Mouse (Mus musculus): Measurements from ENCODE around the gene Smyd1.

The Smyd1 gene

DNA sequence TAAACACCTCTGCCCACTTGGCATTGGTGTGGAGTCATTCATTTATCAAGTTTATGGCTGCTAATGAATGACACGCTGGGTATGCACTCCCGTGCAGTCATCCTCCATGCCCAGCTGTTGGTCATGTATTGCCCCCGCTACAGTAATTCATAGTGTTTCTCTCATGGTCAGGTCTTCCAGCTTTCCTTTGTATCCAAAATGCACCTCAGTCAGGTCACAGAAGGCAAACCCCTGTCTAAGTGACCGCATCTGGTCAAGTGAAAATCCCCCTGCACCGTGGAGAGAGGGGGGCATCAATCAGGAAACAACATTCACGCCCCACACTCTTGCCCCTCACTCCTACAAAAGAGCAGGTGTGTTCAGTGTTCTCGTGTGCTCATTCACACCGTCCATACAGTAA, 117.9 kb downstream of the Smyd1 start:
- DNase-seq (ENCODE audit: low read depth), result no peak

DNA sequence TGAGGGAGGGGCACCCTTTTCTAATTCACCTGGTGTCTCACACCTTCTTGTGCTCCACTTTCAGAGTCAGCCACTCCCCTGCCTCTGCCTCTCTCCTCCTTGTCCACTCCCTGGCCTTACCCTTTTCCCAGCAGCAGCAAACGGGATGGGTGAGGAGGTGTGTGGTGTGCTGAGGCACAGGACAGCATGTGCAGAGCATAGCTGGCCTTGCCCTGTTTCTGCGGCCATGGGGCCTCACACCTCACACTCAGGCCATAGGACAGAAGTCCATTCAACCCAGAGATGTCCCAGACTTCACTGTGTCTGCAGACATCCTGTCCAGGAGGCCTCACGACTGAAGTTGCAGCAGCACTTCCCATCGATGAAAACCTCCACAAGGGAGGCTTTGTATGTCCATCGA, 118.4 kb downstream of the Smyd1 start:
- DNase-seq (ENCODE audit: low read depth), result no peak

- no peak for DNase-seq (ENCODE audit: low read depth)
These were observed 120.1 kb downstream of the Smyd1 start for GRCm38 (mm10) chr6:71201925-71202324.

GRCm38 (mm10) chr6:71199612-71200011, 122.4 kb downstream of the Smyd1 start, which contains the start of gene Fabp1:
Gene Fabp1, plus strand, starts transcription at chr6:71199827.
- DNase-seq (ENCODE audit: low read depth), result no peak

DNA sequence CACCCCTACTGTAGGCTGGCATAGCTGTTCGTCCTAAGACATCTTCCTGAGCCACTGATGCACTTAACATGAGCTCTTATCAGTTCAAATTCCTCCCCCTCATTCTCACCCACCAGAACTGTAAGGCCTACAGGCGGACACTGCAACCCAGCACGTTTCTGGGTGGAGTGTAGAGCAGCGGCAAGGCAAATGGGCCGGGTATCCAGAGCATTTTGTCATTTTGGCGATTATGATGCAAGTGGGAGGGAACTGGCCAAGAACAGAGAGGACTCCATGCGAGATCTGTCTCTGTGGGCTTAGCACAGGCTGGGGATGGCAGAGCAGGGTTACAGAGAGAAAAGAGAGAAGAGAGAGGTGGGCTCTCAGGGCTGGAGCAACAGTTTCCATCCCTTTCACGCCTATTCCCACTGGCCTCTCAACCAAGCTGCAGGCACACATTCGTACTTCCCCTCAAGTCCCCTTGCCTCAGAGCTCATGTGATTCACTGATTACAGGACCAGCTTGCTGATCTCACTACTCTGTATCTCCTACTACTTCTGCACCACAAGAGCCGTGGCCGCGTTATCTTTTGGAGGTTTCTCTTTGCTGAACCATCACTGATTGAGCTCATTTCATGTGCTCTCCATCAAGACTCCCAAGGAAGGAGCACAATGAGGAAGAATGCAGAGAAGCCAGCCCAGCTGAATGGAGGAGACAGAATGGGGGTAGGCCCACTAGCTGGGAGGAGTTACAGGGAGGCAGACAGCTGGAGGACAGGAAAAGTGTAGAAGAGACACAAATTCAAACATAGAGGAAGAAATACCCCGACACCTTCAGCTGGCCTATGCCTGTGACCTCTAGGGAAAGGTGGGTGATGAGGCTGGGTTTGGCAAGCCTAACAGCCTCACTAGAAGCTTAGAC, 124.1 kb downstream of the Smyd1 start:
- peak; percentile 10 for DNase-seq (ENCODE audit: low read depth)

DNA sequence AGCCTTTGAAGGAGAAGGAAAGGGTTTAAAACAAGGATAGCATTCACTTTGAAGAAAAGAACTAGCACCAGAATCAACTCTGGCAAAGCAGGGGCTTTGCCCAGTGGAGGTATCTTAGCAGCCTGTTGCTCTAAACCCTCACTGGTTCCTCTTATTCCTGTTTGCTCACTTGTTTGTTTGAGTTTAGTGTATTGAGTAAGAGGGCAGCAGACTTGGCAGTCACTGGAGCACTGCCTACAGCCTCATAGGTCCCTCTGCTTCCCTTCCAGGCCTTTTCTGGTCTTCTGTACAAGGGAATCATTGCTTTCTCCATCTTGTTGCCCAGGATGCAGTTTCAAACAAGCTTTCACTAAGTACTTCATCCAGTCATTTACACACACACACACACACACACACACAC, 125.9 kb downstream of the Smyd1 start:
- DNase-seq (ENCODE audit: low read depth), result no peak

DNA sequence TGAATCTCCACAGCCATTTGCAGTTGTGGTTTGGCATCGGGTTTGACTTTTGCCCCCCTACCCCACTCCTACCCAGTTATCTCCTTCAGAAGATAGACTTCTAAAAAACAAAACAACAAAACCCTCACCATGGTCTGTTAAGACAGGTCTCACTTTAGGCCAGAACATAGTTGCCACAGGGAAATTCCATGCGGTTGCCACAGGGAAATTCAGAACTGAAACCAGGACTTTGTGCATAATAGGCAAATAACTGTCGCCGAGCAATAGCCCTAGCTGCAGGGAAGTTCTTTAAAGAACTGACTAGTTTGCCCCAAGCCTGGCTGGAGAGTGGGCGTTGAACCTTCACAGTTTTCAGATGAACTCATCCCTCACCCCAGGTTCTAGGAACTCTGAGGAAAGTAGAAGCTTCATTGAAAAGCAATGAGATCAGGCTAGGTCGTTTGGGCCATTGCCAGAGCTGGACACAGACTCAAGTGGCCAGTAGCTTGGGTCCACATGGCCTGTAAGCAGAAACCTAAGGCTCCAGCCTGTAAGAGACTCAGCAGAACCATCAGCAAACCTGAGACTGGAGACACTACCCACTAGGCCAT, 128.8 kb downstream of the Smyd1 start:
- no peak for DNase-seq (ENCODE audit: low read depth)

DNA sequence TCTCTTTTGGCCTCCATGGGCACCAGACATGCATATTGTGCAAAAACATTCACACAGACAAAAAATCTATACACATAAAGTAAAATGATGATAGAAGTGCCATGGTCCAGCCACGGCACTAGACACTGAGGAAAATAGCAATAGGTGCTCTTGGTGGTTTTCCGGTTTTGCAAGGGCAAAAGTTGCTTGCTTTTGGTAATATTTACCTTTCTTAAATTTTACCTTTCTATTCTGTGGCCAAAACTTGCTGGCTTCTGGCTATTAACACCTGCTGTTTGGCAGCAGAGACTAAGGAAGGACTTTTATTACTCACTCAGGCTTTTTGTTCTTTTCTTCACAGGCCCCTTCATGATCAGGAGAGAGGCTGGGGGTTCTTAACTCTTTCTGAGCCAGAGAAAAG, 131.5 kb downstream of the Smyd1 start:
- DNase-seq (ENCODE audit: low read depth), result no peak

DNA sequence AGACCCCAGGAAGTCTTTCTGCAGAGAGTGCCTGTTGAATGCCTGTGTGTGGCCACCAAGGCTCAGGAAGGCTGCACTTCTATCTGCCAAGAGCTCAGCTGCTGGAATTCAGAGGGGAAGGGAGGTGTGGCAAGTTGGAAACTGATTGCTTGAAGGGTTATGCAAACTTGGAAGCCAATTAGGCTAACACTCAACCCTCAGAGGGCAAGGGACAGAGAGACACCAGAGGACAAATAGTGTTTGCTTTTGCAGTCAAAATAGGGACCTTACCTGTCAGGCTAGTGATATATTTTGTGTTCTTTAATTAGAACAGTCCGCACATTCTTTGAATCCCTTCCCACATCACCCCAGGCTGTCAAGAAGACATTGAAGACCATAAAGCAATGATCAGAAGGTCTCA, 132.5 kb downstream of the Smyd1 start:
- DNase-seq (ENCODE audit: low read depth), result no peak

DNA sequence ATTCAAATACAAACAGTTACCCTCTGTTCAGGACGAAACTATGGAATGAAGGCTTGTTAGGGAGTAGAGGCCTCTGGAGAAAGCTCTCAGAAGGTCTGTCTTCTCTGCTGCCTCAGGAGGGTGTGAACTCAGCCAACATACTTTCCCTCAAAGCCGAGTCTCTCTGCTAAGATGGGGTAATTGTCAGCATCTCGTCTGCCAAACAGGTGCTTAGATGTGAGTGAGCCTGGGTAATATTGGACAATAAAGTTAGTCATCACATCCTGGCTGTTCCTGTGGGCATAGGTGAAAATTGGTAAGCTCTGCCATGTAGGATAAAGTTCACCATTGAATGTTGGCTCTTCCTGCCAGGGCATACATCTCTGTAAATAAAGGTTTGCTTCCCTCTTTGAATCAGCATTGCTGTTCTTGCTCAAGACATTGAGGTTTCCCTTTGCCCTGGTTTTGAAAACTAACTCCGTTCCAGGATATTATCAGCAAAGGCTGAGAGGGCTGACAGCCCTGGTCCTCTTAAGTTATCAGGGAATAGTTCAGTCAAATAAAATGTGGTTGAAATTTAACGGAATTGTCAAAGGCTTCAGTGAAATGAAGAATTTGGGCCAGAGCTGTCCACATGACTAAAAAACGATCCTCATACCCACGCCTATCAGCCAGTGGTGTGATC, 137.0 kb downstream of the Smyd1 start:
- DNase-seq (ENCODE audit: low read depth), result no peak

DNA sequence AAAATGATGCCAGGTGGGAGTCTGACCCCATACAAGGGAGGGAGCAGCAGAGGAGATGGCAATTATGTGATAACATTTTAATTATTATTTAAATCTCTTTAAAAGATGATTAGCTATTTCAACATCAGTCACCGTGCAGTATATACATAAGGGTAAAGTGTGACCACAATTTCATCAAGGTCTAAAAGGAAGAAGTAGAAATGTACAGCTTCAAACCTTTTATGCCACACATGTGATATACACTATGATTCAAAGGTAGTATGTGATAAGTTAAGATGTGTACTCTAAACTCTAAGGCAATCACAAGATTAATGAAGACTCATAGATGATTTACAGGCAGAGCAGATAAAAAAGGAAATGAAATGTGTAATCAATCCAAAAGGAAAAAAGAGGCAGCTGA, 141.4 kb downstream of the Smyd1 start:
- DNase-seq (ENCODE audit: low read depth), result no peak

GRCm38 (mm10) chr6:71172812-71173580, 149.0 kb downstream of the Smyd1 start:
- DNase-seq (ENCODE audit: low read depth), result no peak

DNA sequence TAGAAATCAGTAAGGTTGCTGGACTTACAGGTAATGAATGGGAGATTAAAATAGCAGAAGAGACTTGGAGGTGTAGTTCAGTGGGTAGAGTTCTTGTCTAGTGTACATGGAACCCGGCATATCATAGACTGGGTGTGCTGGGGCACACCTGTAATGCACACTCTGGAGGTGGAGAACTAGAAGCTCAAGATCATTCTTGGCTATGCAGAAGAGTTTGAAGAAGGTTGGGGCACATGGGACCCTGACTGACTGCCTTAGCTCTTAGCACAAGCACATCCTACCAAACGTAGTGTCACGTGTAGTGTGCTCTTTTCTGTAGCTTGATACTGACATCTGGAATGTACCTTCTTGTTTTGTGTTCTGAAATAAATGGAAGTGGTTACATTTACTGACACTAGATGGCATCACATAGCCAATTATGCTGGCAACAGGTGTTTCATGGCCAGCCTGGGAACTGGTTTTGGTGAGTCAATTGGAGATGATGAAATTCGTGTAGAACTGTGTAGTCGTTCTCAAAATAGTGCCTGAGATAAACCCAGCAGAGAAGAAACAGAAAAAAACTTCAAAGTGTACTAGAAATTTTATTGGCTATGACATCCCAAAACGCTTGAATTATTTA, 155.4 kb downstream of the Smyd1 start:
- peak; percentile 33 for DNase-seq (ENCODE audit: low read depth)

DNA sequence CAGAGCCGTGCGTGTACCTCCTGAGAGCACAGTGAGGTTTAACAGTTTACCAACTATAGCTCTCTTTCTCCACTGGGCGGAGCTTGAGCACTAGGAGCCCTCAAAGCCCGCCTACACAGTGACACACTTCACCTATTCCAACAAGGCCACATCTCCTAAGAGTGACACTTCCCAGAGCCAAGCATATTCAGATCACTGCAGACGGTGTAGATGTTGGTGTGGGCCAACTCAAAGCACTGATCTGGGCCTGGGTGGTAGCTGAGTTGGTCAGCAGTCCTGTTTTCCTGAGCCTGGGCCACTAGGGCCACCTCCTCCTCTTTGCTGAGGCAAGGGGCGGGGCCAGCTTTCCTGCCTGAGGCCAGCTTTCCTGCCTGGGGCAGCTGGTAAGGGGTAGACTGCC, 157.6 kb downstream of the Smyd1 start:
- DNase-seq (ENCODE audit: low read depth), result no peak

Data from c-Kit-positive CD71-negative TER-119-negative erythroid progenitor cells, embryonic 14.5 days (primary cell).